Mouse (Mus musculus): ENCODE results near the gene Large1.
A peak's percentile ranks its signal among the peaks of the same experiment; 100 is the strongest.
"Not testable (repeated sequence)": the region's sequence is repeated elsewhere in the genome, so short reads cannot be mapped to it uniquely, and the experiment has no call there.

The Large1 gene

DNA sequence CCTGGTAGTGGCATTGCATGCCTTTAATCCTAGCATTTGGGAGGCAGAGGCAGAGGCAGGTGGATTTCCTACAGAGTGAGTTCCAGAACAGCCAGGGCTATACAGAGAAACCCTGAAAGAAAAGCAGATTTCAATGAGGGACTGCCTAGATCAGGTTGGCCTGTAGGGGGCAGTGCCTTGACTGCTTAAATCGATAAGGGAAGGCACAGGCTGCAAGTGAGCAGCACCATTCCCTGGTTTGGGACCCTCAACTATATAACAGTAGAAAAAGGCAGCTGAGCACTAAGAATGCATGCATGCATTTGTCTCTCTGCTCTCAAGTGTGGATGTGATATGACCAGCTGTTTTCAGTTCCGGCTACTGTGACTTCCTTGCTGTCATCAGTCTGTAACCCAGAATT lies 349.5 kb downstream of the Large1 start:
- DNase-seq, result peak; percentile 53 to 62

DNA sequence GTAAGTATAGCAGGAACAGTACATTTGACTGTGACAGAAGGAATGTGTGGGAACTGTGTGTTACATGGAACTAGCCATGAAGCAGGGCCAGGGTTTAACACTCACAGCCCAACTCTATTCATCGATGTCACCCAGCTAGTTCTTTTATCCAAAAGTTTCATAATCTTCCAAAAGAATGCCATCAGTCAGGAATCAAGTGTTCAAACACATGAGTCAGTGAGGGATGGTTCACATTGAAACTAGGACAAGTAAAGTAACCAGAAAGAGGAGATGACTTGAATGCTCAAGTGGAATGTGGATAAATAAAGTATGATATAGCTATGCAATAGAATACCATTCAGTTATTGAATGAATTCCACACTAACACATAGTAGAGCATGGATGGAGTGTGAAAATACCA lies 359.5 kb downstream of the Large1 start:
- no peak for DNase-seq

GRCm38 (mm10) chr8:72990425-72990824 lies 362.9 kb downstream of the Large1 start:
- DNase-seq, result no peak

- no peak for DNase-seq
These were observed 370.5 kb downstream of the Large1 start for GRCm38 (mm10) chr8:72982832-72983231.

DNA sequence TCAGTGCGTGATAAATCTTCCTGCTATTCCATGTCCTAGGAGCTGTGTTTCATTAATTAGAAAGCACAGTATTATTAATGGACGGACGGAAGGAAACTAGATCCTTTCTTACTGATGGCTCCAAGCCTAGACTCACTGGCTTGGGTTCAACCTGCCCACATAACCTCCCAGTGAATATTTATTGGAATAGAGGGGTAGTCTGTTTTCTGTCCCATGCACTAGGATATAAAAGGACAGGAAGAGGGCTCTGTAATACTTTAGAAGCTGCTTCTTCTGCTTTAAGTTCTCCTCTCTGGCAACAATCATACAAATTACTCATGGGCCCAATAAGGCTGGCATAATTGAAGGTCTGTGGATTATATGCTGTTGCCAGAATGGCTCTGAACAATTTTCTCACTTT lies 398.3 kb downstream of the Large1 start:
- DNase-seq, result peak; percentile 15 to 28

DNA sequence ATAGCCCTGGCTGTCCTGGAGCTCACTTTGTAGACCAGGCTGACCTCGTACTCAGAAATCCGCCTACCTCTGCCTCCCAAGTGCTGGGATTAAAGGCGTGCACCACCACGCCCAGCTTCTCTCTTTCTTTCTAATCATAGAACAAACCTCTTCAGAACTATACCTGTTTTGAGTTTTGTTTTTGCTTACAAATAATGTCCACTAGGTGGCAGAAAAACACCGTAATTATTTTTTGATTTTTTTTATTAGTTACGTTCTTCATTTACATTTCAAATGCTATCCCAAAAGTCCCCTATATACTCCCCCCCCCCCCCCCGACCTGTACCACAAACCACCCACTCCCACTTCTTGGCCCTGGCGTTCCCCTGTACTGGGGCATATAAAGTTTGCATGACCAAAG lies 411.9 kb downstream of the Large1 start:
- not testable (repeated sequence) for DNase-seq

- peak; percentile 62 to 69 for DNase-seq
These were observed 434.0 kb downstream of the Large1 start for GRCm38 (mm10) chr8:72919182-72919902.

- DNase-seq, result no peak
These were observed 447.8 kb downstream of the Large1 start for GRCm38 (mm10) chr8:72905491-72905890.

DNA sequence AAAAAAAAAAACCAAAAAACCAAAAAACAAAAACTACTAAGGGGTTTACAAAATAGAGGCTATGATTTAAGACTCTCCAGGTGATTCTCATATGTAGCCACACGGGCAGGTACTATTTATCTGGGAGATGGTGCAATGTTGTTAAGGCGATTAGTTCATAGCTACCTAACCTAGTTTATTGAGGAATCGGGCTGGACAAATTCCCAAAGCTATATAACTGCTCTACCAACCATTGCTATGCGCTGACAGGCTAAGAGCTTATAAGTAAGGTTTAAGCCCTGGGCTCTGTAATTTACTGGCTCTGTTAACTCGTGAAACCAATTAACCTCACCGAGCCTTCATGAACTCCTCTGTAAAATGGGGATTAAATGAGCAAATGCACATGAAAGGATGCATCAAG lies 451.7 kb downstream of the Large1 start:
- no peak for DNase-seq

DNA sequence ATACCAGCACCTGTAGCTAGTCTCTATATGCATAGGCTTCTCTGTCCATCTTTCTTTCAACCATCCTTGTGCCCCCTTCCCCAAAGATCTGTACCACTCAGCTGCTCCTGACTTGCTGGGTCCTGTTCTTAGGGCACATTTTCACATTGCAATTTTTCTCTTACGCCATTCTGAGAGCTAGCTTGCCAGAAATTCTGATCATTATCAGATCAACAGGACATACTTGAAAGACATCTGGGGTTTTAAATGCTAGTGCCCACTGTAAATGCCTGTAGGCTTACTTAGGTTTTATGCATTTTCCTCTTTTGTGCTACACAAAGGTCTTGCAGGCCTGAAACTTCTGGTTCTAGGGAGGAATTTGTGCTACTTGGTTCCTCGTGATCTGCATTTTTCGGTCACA lies 454.0 kb downstream of the Large1 start:
- DNase-seq, result no peak

DNA sequence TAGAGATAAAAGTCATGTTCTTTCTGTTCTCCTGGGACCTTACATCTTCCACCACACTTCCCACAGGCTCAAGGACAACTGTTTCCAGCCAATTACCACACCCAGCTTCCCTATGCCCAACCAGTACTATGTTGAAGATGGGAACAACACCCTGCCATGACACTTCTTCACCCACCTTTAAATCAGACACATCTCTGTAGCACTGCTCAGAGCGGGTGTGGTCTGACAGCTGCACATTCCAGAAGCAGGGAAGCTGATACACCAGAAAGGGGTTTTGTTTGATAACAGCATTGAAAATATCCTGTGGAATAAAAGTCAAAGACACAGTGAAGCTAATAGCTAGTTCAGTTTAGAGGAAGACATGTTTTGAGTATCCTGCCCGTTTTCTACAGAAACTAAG lies 470.3 kb downstream of the Large1 start:
- DNase-seq, result no peak

- no peak for DNase-seq
These were observed 479.9 kb downstream of the Large1 start for GRCm38 (mm10) chr8:72873411-72873810.

DNA sequence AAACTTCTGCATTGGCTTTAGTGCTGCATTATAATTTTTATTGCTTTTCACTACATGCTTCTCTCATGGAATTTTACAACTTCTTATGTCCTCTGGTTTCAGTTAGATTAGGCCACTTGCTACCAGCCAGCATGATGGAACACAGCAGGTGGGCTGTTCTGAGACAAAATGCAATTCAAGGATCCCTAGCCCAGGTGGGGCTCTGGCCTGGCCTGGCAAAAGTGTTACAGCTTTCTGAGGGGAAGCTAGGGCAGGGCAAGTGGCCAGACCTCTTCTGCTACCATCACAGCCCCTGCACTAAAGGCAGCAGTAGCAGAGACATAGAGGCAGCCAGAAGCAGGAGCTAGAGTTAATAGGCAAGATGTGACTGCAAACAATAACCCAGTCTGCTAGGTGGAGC lies 506.5 kb downstream of the Large1 start:
- DNase-seq, result peak; percentile 6 to 15

DNA sequence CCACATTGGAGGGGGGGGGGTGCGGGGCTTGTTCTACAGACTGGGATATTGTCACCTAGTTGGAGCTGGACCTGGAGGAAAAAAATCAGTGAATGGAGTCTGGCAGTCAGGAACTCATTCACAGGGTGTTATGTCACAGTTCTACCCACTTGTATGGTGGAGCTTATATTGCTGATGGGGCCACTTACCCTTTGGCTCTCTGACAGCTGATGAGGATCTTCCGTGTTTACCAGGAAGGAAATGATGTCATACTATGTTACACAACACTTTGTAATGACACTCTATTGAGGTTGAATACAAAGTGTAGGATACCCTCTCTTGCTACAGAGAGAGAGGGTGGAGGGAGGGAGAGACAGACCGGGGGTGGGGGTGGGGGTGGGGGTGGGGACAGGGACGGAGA lies 517.5 kb downstream of the Large1 start:
- DNase-seq, result no peak

DNA sequence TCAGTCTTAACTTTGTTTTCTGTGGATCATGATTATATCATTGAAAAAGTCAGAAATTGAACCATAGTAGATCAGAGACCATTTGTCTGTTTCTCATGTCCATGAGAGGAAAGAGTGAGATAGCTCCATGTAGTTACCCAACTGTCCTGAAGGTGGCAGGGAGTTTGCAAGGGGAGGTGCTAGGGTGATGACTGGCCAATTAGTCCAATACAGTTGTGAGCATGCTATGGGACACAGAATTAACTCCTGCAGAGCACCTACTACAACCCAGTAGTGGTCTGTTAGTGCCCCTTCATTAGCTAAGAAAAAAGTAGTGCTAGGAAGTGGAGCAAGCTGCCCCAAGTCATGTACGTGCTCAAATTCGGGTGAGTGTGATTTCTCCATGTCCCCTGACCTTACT lies 520.2 kb downstream of the Large1 start:
- peak in 1 of 2 experiments; percentile 11 for DNase-seq

GRCm38 (mm10) chr8:72832371-72832770 lies 521.0 kb downstream of the Large1 start:
- no peak for DNase-seq

- peak; percentile 4 to 7 for DNase-seq
These were observed 535.5 kb downstream of the Large1 start for GRCm38 (mm10) chr8:72817655-72818349.

- no peak for DNase-seq
These were observed 536.7 kb downstream of the Large1 start for GRCm38 (mm10) chr8:72816679-72817078.

- DNase-seq, result no peak
These were observed 537.7 kb downstream of the Large1 start for GRCm38 (mm10) chr8:72815681-72816080.

DNA sequence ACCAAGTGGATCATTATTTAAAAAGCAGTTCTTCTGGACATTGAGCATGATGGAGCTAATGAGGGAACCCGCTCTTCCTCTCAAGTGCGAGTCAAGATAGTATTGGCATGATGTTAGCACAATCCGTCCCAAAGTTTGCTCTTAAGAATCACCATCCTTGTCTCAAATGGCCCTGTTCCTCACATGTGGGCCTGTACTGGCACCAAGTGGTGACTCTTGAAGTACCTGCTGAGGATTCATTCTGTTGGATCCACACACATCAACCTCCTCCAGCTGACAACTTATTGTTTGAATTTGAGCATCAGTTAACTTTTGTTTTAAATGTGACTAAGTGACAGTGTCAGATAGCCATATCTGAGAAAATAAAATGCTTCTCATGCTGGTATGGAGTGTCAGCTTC lies 540.6 kb downstream of the Large1 start:
- peak in 1 of 2 experiments; percentile 4 for DNase-seq

- DNase-seq, result no peak
These were observed 551.8 kb downstream of the Large1 start for GRCm38 (mm10) chr8:72801583-72801982.

DNA sequence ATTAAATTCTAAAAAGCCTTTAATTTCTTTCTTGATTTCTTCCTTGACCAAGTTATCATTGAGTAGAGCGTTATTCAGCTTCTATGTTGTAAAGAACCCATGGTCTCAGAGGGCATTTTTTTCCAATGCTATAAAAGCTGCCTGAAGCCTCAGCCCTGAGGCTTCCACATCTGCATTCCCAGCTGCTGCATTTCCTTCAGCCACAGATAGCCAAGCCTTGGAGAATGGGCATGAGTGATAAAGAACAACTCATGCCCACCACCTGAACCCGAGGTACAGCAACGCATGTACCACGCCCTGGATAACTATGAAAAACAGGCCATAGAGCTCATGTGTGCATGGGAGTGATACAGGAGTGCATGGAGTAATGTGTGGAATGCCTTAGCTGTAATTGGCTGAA lies 572.7 kb downstream of the Large1 start:
- DNase-seq, result no peak

- no peak for DNase-seq
These were observed 575.5 kb downstream of the Large1 start for GRCm38 (mm10) chr8:72777797-72778196.

DNA sequence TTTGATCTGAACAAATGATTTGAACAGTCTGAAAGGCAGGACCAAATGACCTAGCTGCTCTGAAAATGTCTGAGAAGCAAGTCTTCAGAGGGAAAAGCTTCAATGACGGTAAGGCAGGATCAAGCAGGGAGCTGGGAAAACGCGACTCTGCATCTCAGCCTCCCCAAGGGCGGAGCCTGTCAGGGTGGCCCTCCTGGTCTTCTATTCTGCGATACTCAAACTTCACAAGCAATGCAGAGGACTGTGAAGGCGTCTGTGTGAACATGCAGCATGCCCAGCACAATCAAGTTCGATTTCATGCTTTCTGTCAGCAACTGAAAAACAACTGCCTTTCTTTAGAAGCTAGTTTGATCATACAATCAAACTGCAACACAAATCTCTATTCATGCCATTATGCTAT lies 586.6 kb downstream of the Large1 start:
- DNase-seq, result no peak

- no peak for DNase-seq
These were observed 587.6 kb downstream of the Large1 start for GRCm38 (mm10) chr8:72765696-72766095.

Measured in cerebellum, postnatal 10 days (tissue).